Mouse (Mus musculus) midbrain, embryonic 11.5 days (tissue): ENCODE measurements around the gene Plac9a. TPM values are rescaled to one million over a fixed set of nuclear protein-coding genes. Genes with fewer than 3 reads are reported as not detected.
"Not testable (repeated sequence)": the region's sequence is repeated elsewhere in the genome, so short reads cannot be mapped to it uniquely, and the experiment has no call there.

Experiments
- ATAC-seq: fragments of 200-750 bp; cut with Nextera tagmentation; 2 replicates; pipeline ENCODE4 v1.8.0; 2017; ENCODE audit warnings: moderate TSS enrichment, moderate library complexity; ENCODE audit not compliant: low FRiP score
- DNase-seq: peaks from one replicate; pipeline ENCODE4 v3.0.0; 2015; ENCODE audit warnings: low spot score; ENCODE audit errors: missing footprints
- H3K27ac ChIP-seq: fragments of 300-500 bp; sonication (generic); 2 replicates; pipeline ENCODE4 v1.5.1; 2014; ENCODE audit warnings: low read depth, low read length
- H3K27me3 ChIP-seq: fragments of 300-500 bp; sonication (generic); 2 replicates; pipeline ENCODE4 v1.6.1; 2014; ENCODE audit warnings: mild to moderate bottlenecking, low read length, moderate library complexity, mixed read lengths; ENCODE audit not compliant: control insufficient read depth, insufficient read depth
- H3K36me3 ChIP-seq: fragments of 300-500 bp; sonication (generic); 2 replicates; pipeline ENCODE4 v1.6.1; 2014; ENCODE audit warnings: mild to moderate bottlenecking, low read length, moderate library complexity, mixed read lengths; ENCODE audit not compliant: control insufficient read depth, insufficient read depth
- H3K4me1 ChIP-seq: fragments of 300-500 bp; sonication (generic); 2 replicates; pipeline ENCODE4 v1.6.1; 2014; ENCODE audit warnings: low read length; ENCODE audit not compliant: control insufficient read depth, insufficient read depth
- H3K4me2 ChIP-seq: fragments of 300-500 bp; sonication (generic); 2 replicates; pipeline ENCODE4 v1.6.1; 2014; ENCODE audit warnings: mild to moderate bottlenecking, moderate library complexity
- H3K4me3 ChIP-seq: fragments of 300-500 bp; sonication (generic); 2 replicates; pipeline ENCODE4 v1.5.1; 2014; ENCODE audit warnings: low read depth, low read length
- H3K9ac ChIP-seq: fragments of 300-500 bp; sonication (generic); 2 replicates; pipeline ENCODE4 v1.6.1; 2014; ENCODE audit warnings: low read length
- H3K9me3 ChIP-seq: fragments of 300-500 bp; sonication (generic); 2 replicates; pipeline ENCODE4 v1.6.1; 2016; ENCODE audit warnings: low read length; ENCODE audit not compliant: control insufficient read depth
- WGBS: fragments of 180-500 bp; shearing (Covaris S2); extraction: QIAGEN DNeasy Blood & Tissue Kit; methylation state at CpG from one replicate; pipeline ENCODE4 v1.1.7; 2014; 5-methylcytosine and 5-hydroxymethylcytosine counted together
- polyA plus RNA-seq: library from polyadenylated mRNA; unstranded; fragments of >200 nt; fragmentation: Nextera tagmentation; extraction: Ambion mirVana; gene quantifications from 2 replicates; pipeline ENCODE4 v1.2.1, GENCODE M21; 2014

The Plac9a gene
- polyA plus RNA-seq, 1 experiment from 2014 or later, result not detected

- ATAC-seq, H3K36me3 ChIP-seq, H3K4me2 ChIP-seq, H3K4me1 ChIP-seq, H3K9ac ChIP-seq, H3K27me3 ChIP-seq, H3K27ac ChIP-seq, DNase-seq, H3K9me3 ChIP-seq, H3K4me3 ChIP-seq: not testable (repeated sequence)
- WGBS, result no CpG with 5 or more reads among the region's 7 CpGs
These were observed 7.2 kb downstream of the Plac9a start for GRCm38 (mm10) chr14:25895686-25896085.

DNA sequence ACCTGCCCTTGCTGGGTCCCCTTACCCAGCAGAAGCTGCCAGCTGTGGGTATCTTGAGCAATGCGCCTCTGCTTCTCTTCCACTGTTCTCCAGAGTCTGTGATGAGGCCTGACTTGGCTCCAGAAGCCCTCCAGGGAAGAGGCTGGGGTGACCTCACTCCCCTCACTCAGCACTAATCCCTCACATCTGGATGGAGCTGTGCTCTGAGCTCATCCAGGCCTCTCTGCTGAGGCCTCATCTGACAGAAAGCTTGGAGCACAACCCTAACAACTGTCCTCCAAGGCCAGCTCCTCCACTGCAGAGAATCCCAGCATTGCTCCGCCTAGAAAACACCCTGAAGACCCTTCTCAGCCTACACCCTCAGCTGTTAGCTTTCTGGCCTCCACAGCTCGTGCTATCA lies 8.3 kb downstream of the Plac9a start:
- H3K9me3 ChIP-seq, H3K4me1 ChIP-seq, H3K36me3 ChIP-seq, H3K9ac ChIP-seq, H3K4me2 ChIP-seq, DNase-seq, H3K4me3 ChIP-seq, ATAC-seq, H3K27me3 ChIP-seq, H3K27ac ChIP-seq: not testable (repeated sequence)
- no CpG with 5 or more reads among the region's 3 CpGs for WGBS

DNA sequence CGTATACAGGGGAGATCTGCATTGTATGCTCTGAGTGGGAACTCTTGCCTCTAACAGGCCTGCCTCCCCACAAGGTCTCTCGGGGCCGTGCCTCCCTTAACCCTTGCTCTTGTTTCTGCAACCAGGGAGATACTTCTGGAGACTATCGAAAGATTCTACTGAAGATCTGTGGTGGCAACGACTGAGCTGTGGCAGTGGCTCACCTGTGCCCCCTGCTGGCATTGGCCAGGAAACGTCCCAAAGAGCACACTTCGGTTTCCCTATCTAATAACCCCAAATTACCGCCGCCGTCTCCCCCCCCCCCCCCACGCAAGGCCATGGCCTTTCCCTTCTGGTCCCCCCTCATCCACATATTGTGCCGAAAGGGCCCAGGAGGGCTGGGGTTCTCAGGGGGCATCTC lies 17.0 kb downstream of the Plac9a start:
- H3K4me3 ChIP-seq, H3K36me3 ChIP-seq, H3K4me1 ChIP-seq, DNase-seq, H3K9ac ChIP-seq, H3K27ac ChIP-seq, H3K9me3 ChIP-seq, H3K27me3 ChIP-seq, ATAC-seq, H3K4me2 ChIP-seq: not testable (repeated sequence)
- no CpG with 5 or more reads among the region's 12 CpGs for WGBS

DNA sequence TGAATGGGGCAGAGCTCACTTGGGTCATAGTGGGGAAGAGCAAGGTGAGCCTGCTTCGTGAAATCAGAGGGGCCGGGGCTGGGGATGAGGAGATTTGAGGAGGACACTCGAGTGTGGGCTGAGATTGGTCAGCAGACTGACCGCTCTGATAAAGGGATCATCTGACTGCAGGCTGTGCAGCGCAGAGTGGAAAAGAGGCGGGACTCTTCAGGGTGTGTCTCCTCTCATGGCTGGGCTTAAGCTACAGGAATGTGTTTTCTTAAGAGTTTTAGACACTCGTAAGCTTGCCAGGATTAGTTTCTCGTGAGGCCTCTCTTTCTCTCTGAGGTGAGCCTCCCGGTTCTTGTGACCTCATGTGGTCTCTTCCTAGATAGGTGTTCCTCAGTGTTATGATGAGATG lies 21.1 kb downstream of the Plac9a start:
- not testable (repeated sequence) for H3K27me3 ChIP-seq, DNase-seq, ATAC-seq, H3K9me3 ChIP-seq, H3K27ac ChIP-seq, H3K4me3 ChIP-seq, H3K4me2 ChIP-seq, H3K9ac ChIP-seq, H3K4me1 ChIP-seq, H3K36me3 ChIP-seq
- WGBS, result no CpG with 5 or more reads among the region's 9 CpGs

DNA sequence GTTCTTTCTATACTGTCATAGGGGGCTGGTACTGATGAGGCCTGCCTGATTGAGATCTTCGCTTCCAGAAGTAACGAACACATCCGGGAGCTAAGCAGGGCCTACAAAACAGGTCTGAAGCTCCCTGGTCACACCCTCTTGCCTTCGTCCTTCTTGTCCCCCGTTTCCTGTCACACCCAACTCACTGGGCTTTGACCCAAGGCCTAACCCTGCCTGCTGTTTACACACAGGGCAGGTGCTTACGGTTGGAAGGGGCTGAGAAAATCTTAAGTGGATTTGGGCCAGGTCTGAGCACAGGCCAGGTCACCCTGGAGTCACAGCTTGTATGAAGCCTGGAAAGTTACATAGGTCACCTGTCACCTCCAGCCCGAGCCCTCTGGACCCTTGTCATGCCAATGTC lies 26.3 kb downstream of the Plac9a start:
- not testable (repeated sequence) for ATAC-seq, H3K4me1 ChIP-seq, H3K4me3 ChIP-seq, H3K27ac ChIP-seq, H3K9ac ChIP-seq, H3K4me2 ChIP-seq, H3K36me3 ChIP-seq, H3K27me3 ChIP-seq, H3K9me3 ChIP-seq, DNase-seq
- WGBS, result no CpG with 5 or more reads among the region's 7 CpGs

GRCm38 (mm10) chr14:25872461-25873415 lies 30.2 kb downstream of the Plac9a start:
- ATAC-seq (no peak), DNase-seq (no peak)
- H3K9me3 ChIP-seq, result no peaks in the 10 kb centered on the region
- no peak overlapping the region for H3K4me2 ChIP-seq
- H3K27me3 ChIP-seq, result no peaks in the 10 kb centered on the region; the same call in 1 of the 2 replicates
- H3K4me3 ChIP-seq, result no peak overlapping the region
- no peaks in the 10 kb centered on the region for H3K36me3 ChIP-seq
- no peak overlapping the region for H3K9ac ChIP-seq
- H3K27ac ChIP-seq, result no peak overlapping the region
- 85% methylated on average over 8 of the region's 8 CpGs for WGBS
- H3K4me1 ChIP-seq, result no peaks in the 10 kb centered on the region

GRCm38 (mm10) chr14:25869135-25869878 lies 33.6 kb downstream of the Plac9a start:
- no peak overlapping the region for H3K27ac ChIP-seq
- H3K9me3 ChIP-seq, result no peaks in the 10 kb centered on the region
- ATAC-seq (no peak), DNase-seq (no peak)
- no peaks in the 10 kb centered on the region for H3K4me1 ChIP-seq
- H3K27me3 ChIP-seq, result no peaks in the 10 kb centered on the region; the same call in 1 of the 2 replicates
- no peak overlapping the region for H3K4me2 ChIP-seq
- H3K36me3 ChIP-seq, result no peaks in the 10 kb centered on the region
- 53% methylated on average over 9 of the region's 9 CpGs for WGBS
- no peak overlapping the region for H3K4me3 ChIP-seq
- H3K9ac ChIP-seq, result no peak overlapping the region

DNA sequence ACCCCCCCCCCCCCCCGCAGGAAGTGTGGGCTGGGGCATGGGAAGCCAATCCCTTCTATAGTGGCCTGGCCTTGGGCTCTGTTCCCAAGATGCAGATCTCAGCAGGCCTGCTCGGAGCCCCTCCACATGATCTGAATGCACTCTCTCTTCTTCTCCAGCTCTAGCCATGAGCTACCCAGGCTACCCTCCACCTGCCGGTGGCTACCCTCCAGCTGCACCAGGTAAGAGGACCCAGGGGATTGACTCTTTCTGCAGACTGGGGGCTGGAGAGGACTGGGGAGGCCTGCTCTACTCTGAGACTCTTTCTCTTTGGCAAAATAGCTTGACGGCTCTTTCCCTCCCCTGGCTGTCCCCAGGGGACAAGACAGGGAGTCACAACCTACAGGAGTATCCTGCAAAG lies 34.2 kb downstream of the Plac9a start:
- no peak for ATAC-seq
- H3K9ac ChIP-seq, result no peak overlapping the region
- no peaks in the 10 kb centered on the region for H3K4me1 ChIP-seq
- no peaks in the 10 kb centered on the region for H3K9me3 ChIP-seq
- no peak overlapping the region for H3K4me3 ChIP-seq
- DNase-seq, result no peak
- no peaks in the 10 kb centered on the region; the same call in 1 of the 2 replicates for H3K27me3 ChIP-seq
- H3K4me2 ChIP-seq, result no peak overlapping the region
- 63% methylated on average over 2 of the region's 4 CpGs for WGBS
- H3K36me3 ChIP-seq, result no peaks in the 10 kb centered on the region
- no peak overlapping the region for H3K27ac ChIP-seq

DNA sequence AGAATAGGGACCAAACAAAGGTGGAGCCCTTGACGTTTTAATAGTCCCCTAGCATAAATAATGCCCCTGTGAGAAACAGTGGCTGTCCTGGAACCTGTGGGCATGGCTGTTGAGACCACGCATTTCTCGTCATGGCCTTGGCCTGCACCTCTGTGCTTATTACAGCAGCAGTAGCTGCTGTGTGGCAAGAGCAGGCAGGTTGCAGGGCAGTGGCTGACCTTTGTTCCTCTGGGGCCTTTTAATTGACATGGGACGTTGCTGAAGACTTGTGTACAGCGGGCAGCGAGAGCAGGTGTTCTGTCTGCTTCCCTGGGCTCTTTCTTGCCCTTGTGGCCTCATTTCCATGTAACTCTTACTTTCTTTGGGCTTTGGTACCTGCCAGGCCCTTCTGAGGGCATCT lies 35.1 kb downstream of the Plac9a start:
- H3K9ac ChIP-seq, result no peak overlapping the region
- H3K27ac ChIP-seq, result no peak overlapping the region
- no peaks in the 10 kb centered on the region for H3K9me3 ChIP-seq
- H3K4me3 ChIP-seq, result no peak overlapping the region
- H3K4me1 ChIP-seq, result no peaks in the 10 kb centered on the region
- 74% methylated on average over 6 of the region's 6 CpGs for WGBS
- no peak for DNase-seq
- no peaks in the 10 kb centered on the region; the same call in 1 of the 2 replicates for H3K27me3 ChIP-seq
- no peak for ATAC-seq
- no peaks in the 10 kb centered on the region for H3K36me3 ChIP-seq
- no peak overlapping the region for H3K4me2 ChIP-seq
